Mouse (Mus musculus) retina, postnatal 1 day (tissue): ENCODE measurements at regions not wholly inside any gene's neighbourhood (a gene's known extent, or its start where the extent isn't known, plus 50 kb on each side); places are given as distances from the start of the nearest gene placed in this dataset.
"Not testable (repeated sequence)": the region's sequence is repeated elsewhere in the genome, so short reads cannot be mapped to it uniquely, and the experiment has no call there.

Experiments
- DNase-seq: peaks from one replicate; pipeline ENCODE4 v3.0.0-alpha.2; 2012

GRCm38 (mm10) chr13:72184116-72184845 is 220.8 kb upstream of the Irx1 start:
- peak; percentile 31 for DNase-seq

GRCm38 (mm10) chr13:72184846-72185118 is 221.3 kb upstream of the Irx1 start:
- DNase-seq = no peak

- DNase-seq = no peak
Observed at GRCm38 (mm10) chr13:72195881-72196280, 232.4 kb upstream of the Irx1 start.

GRCm38 (mm10) chr13:72198341-72199105 is 235.0 kb upstream of the Irx1 start:
- no peak for DNase-seq

GRCm38 (mm10) chr13:72209518-72209917 is 246.0 kb upstream of the Irx1 start:
- no peak for DNase-seq

GRCm38 (mm10) chr13:72209946-72210456 is 246.5 kb upstream of the Irx1 start:
- DNase-seq = peak; percentile 60

- DNase-seq = no peak
Observed at GRCm38 (mm10) chr13:72210474-72211309, 247.2 kb upstream of the Irx1 start.

GRCm38 (mm10) chr13:72211716-72212115 is 248.2 kb upstream of the Irx1 start:
- DNase-seq = no peak

GRCm38 (mm10) chr13:72212747-72213146 is 249.2 kb upstream of the Irx1 start:
- no peak for DNase-seq

GRCm38 (mm10) chr13:72219329-72219728 is 255.8 kb upstream of the Irx1 start:
- DNase-seq = no peak

- DNase-seq = no peak
Observed at GRCm38 (mm10) chr13:72227102-72227501, 263.6 kb upstream of the Irx1 start.

- peak; percentile 87 for DNase-seq
Observed at GRCm38 (mm10) chr13:72231032-72231591, 267.6 kb upstream of the Irx1 start.

- no peak for DNase-seq
Observed at GRCm38 (mm10) chr13:72232080-72232479, 268.6 kb upstream of the Irx1 start.

- DNase-seq = no peak
Observed at GRCm38 (mm10) chr13:72241919-72242318, 278.4 kb upstream of the Irx1 start.

- no peak for DNase-seq
Observed at GRCm38 (mm10) chr13:72250419-72250818, 286.9 kb upstream of the Irx1 start.

- not testable (repeated sequence) for DNase-seq
Observed at GRCm38 (mm10) chr13:72253242-72253641, 289.7 kb upstream of the Irx1 start.

GRCm38 (mm10) chr13:72258794-72259193 is 295.3 kb upstream of the Irx1 start:
- no peak for DNase-seq

- peak; percentile 29 for DNase-seq
Observed at GRCm38 (mm10) chr13:72264416-72264815, 300.9 kb upstream of the Irx1 start.

GRCm38 (mm10) chr13:72265116-72265515 is 301.6 kb upstream of the Irx1 start:
- DNase-seq = peak; percentile 16

GRCm38 (mm10) chr13:72265650-72266049 is 302.1 kb upstream of the Irx1 start:
- peak; percentile 76 for DNase-seq

GRCm38 (mm10) chr13:72266174-72266768 is 302.7 kb upstream of the Irx1 start:
- peak; percentile 61 for DNase-seq

- peak; percentile 77 for DNase-seq
Observed at GRCm38 (mm10) chr13:72280343-72280742, 316.8 kb upstream of the Irx1 start.

- no peak for DNase-seq
Observed at GRCm38 (mm10) chr13:72280871-72281270, 317.3 kb upstream of the Irx1 start.
